Mouse (Mus musculus) gonadal fat pad, adult 2 months (tissue): ENCODE measurements around the gene Rbfox1. TPM values are rescaled to one million over a fixed set of nuclear protein-coding genes. Genes with fewer than 3 reads are reported as not detected.

Source experiments
- DNase-seq: peaks from one replicate; pipeline ENCODE4 v3.0.0-alpha.2; 2012; ENCODE audit warnings: low read depth
- polyA plus RNA-seq: library from polyadenylated mRNA; depleted of rRNA; stranded (reverse); fragments of >200 nt; gene quantifications from 2 replicates; pipeline ENCODE4 v1.2.3, GENCODE M21; 2012

Gene Rbfox1
- polyA plus RNA-seq, 1 experiment = 0.72 TPM

DNA sequence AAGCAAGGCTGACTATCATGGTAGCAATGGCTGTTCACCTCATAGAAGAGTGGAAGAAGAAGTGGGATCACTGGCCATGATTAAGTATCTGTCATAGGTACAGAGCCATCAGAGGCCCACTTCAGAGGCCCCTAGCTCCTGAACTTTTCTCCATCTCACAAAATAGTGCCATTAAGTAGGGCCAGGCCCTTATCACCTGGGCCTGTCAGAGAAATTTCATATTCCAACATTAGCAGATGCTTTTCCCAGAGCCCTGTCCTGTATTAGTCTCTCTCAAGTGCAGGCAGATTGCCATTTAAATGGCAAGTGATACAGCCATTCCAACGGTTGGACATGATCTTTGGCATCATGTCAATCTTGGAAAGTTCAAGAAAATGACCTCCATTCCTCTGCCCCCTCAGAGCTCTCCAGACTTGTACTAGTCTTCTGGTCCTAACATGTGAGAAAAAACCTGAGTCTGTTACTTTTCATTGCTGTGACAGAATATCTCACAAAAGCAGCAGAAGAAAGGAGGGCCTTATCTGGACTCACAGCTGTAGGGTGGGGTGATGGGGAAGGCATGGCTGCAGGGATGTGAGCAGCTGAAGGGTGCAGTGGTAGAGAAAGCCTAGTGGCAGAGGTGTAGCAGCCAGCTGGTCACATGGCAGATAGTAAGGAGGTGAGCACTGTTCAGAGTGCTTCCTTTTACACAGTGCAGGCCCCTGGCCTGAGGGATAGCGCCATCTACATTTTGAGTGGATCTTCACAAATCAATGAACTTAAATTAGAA, 210.6 kb downstream of the Rbfox1 start:
- no peak for DNase-seq

DNA sequence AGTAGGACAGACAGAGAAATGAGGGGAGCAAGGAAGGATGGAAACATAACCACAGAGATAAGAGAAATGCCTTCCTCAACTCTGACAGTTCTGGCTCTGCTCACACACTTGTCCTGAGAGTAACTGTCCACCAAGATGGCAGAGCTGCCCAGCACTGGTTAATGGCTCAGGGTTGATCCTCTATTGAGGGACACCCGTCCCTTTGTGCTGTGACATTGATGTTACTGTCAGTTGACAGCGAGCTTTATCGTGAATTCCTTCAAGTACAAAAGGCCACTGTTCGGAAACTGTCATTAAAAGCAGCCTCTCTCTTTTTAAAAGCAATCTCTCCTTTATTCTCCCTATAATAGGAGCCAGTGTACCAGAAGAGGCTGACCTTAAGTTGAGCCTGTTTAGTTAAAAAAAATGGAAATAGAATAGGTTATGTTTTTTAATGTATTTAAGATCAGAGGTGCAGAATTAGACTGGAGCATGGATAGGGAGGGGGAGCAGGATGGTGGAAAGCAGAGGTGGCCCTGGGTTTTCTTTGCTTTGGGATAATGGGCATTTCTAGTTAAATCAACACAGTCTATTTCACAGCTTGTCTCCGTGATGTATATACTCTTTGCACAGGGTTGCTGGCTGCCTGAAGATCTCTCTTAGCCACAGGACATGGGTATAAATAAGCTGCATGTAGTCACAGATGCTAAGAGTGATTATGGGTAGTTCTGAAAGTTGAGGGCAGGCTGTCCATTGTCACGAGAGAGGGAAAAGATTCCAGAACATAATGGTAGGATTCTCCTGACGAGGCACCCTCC, 212.3 kb downstream of the Rbfox1 start:
- no peak for DNase-seq

DNA sequence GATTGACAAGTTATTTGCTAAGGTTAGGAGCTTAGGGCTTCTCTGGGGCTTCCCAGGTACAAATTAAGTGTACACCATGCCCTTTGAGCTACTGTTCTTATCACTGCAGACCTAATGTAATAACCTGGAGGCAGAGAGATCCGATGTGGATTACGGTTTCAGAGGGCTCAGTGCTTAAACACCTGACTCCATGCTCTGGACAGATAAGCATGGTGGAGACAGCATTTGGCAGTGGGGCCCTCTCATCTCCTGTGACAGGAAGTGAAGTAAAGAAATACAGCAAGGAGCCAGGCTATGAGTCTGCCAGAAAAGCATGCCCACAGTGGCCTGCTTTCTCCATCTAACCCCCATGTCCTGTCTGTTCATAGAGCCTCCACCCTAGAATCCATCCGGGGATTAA, 213.0 kb downstream of the Rbfox1 start:
- DNase-seq = no peak

DNA sequence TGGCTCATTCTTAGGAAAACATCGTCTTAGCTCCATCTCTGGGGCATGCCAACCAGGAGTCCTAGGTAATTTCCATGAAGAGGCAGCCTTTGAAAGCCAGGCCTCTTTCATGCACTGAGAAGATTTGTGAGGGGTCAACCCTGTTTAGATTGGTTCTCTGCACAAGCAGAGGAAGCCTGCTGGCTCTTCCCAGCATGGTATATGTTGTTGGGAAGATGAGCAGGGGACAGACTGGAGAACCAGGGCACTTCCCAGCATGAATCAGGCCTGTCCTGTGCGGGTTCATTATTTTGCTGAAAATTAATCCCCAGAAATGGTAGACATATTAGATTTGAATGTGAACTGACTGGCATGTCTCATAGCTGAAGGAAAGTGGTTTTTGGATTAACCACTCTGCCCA, 214.4 kb downstream of the Rbfox1 start:
- DNase-seq = no peak

DNA sequence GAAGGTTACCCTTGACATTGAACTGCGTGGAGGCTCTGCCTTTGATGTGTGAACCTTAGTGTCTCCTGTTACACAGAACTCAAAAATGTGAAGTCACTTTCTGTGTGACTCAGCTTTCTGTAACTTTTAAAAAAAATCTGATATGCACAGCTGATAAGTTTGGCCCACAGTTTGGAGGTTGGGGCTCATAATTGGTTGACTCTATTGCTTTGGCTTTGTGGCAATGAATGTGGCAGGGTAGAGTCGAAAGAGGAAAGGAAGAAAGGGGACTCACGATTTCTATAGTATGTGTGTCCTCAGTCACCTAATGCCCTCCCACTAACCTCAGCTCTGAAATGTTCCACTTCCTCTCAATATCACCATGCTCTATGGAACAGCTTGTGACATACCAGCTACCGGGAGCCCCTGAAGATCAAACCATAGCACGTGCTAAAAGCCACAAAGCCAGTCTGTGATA, 215.3 kb downstream of the Rbfox1 start:
- no peak for DNase-seq

DNA sequence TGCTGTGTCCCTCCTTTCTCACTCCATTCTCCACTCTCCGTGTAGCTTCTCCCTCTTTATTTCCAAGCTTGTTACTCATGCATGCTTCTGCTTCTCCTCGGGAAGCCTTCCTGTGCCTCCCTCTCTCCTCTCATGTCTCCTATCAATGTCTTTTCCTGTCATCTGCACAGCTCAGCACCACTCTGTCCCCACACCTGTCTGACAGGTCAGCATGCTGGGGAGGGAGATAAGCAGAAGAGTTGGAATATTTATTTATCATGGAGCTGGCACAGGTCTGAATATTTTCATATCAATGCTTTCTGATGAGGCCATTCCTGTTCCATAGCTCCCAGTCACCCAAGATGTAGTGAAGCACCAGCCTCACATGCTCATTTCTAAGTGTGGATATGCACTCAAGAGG, 218.6 kb downstream of the Rbfox1 start:
- no peak for DNase-seq

DNA sequence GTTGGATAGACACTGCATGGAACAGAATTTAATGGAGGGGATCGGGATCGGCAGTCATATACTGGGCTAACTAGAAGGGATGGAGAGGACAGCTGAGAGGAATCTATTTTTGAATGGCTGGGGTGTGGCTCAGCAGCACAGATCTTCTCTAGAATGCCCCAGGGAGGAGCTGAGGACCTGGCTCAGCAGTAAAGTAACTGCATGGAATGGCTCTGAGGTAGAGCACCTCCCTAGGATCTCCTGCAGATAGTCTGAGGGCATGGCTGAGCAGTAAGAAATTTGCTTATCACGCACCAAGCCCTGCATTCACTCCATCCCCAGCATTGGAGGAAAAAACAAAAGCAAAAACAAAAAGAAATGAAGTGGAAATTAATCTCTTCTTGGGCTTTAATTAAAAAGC, 225.0 kb downstream of the Rbfox1 start:
- no peak for DNase-seq

DNA sequence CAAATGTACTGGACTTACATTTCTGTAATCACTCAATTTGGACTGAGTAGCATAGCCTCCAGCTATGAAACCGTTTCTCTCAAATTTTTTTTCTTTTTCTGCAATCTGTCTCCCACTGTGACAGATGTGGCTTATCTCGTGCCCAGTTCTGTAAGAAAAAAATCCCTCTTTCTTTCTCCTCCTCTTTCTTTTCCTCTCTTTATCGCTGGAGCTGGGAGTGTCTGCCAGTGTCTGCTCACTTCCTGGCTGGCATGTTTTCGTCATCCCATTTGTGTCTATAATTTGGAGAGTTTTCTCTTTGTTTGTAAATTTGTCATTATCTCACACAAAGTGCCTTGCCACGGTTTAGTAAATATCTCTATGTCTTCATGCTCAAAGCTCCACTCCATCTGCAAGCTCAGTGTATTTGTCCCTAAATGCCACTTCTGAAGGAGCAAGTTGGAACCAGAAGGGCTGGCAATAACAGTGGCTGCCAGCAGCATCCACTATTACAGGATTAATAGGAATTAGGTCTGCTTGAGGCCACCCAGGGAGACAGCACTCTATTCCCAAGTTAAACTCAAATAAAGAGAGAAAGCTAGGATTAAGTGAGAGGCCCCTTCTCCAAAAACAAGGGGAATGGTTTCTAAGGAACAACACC, 228.8 kb downstream of the Rbfox1 start:
- DNase-seq = no peak

DNA sequence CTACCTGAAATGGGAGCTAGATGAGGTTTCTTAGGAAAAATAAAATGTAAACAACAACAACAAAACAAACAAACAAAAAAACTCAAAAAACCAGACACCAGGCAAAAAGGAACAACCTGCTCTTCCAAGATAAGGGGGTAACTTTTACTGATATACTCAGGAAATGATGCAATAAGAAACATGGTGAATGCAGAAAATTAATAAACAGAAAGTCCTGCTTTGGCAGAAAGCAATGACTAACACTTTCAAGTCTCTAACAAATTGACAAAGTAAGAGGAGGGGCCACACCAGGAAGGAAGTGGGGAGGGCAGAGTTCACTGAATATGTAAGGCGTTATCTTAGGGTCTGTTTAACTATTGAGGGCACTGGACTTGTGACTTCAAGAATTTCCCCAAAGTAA, 234.3 kb downstream of the Rbfox1 start:
- DNase-seq = no peak

DNA sequence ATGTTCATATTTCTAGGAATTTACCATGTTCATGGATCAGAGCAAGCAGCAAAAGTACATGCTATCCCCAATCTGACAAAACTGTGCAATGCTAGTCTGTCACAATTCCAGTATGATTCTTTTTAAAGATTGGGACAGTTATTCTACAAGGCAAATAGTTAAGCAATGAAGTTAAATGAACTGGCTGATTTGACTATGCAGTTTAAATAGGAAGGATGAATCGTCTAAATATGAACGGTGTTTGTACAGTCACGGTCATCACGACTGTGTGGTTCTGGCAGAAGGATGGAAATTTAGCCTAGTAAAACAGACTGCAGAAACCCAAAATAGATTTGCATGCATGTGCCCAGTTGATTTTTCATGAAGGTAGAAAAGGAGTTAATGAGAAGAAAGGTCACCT, 236.1 kb downstream of the Rbfox1 start:
- no peak for DNase-seq

DNA sequence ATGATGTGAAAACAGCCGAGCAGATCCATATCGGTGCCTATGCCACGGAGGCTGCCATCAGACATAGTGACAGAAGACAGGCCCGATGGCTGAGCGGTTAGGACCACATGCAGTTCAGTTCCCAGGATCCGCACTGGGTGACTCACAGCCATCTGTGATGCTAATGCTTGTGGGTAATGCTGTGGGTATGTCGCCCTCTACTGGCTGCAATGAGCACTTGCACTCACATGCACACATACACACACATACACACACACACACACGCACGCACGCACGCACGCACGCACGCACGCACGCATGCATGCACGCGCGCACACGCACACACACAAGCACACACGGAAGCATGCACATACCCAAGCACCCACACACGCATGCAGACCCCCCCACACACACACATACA, 237.7 kb downstream of the Rbfox1 start:
- no peak for DNase-seq

DNA sequence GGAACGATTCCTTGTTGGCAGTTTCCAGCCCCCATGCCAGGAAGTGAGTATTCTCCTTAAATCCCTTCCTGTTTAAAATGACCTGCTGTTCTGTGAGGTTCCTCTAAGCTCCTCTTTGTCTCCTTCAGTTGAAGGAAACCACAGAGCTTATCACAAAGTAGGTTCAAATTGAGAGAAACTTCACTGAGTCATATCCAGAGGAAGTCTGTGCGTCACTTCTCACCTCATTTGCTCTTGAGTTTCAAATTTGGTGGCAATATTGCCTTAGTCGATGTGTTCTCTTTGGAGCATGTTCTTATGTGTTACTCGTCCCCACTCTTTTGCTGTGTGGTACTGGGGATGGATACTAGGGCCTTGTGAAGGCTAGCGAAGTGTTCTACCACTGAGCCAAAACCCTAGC, 243.2 kb downstream of the Rbfox1 start:
- DNase-seq = no peak

DNA sequence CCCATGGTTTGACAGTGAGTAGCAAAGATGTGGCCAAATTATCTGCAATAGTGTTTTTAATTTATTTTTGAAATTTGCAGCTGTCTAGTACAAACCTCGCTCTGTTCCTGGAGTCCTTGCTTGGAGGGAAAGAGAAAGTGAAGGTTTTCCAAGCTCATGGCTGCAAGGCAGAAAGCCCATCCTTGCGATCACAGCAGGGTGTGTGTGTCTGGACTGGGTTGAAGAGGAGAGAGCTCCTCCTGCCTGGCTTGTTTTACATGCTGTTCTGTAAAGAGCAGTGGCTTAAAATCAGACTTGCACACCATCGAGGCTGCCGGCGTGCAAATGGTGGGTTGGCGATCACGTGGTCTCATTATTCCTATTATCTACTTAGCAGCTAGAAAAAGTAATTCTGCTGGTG, 249.9 kb downstream of the Rbfox1 start:
- DNase-seq = no peak

DNA sequence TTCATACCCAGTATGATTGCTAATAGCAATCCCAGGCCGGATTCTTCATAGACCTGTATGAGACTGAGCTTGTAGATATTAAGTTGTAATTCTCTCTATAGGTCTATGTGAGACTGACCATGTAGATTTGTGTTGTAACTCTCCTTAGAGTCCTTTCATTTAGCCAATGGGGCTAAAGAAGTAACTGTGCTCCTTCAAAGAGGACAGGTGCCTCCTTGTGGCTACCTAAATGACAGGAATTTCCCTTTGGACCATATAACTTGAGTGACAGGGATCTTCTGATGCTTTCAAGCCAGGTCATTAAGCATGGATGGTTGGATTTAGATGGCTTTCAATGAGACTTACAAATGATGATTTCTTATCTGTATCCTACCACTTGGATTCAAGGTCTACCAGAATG, 254.3 kb downstream of the Rbfox1 start:
- DNase-seq = no peak

DNA sequence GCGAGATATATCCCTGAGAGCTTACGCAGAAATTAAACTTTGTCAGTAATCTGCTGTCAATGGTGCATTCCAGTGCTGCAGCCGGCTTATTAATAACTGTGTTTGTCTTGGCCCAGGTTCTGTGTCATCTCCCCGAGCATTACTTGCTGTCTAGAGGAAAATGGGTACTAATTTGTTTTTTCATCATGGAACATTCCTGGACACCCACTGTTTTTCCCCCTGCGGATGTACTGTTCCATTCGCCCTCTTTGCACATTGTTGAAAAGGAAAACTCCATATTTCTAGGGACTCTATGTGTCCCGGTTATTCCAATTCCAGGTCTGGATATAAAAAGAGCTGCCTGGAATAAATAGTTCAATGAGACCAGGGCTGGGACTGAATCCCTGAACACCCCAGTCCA, 262.8 kb downstream of the Rbfox1 start:
- no peak for DNase-seq

DNA sequence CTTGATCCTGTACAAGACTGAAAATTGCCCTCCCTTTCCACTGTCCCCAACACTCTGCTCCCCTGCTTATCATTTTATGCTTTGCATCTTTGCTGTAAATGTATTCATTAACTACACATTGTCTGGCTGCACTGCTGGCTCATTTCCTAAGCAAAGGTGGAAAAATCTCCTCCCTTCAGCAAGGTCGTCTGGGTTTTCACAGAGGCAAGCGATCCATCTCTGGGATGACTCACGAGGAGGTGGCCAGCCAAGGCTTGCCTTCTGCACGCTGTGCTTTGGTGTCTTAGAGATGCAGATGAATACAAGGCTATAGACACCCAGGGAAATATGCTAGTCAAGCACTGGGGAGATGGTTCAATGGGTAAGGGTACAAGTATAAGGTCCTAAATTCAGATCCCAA, 264.2 kb downstream of the Rbfox1 start:
- no peak for DNase-seq

DNA sequence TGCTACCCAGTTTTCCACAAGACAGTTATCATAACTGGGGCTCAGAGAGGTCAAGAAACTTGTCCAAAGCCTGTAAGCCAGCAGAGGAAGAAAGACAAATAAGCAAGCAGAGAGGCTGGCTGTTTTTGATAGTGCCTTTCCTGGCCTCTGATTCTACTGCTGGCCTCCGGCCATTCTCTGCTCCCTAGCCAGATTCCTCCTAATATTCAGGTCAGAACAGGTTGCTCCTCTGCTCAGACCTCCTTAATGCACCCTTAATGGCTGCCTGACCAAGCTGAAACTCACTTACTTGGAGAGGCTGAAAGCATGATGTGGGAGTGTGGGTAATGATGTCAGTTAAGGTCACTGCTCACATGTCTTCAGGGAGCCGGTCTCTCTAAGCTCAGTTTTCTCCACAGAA, 270.4 kb downstream of the Rbfox1 start:
- DNase-seq = no peak

DNA sequence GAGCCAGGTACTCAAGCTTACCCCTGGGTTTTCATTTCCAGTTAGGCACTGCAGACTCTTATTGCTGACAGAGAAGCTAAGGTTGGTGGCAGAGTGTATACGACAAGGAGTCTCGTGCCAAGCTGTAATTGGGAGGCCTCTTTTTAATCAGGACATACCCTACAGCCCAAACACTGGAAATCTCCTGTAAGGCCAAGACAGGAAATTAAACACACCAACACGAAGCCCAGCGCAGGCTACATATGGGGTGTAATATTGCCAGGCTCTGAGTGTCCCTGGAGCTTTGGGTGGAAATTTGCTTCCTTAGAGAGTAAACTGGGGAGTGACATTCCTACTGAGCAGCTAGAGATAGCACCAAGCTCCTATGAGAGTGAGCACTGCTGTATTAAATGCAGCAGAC, 279.3 kb downstream of the Rbfox1 start:
- no peak for DNase-seq

DNA sequence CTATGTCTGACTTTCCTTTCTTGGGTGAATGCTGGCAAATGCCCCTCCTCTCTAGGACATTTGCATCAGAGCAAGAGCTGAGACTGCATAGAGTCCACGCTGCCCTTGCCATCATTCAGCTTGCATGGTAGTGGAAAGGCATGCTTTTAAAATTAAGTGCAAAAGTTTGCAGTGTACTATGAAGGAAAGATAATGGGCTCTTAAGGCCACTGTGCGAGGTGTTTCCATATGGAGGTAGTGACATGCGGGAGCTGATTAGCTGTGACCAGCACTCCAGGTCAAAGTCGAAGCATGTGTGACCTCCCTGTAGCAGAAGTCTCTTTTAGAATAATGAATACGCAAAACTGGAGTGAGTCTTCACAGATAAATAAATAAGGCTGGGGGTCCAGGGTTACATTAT, 284.2 kb downstream of the Rbfox1 start:
- DNase-seq = no peak

DNA sequence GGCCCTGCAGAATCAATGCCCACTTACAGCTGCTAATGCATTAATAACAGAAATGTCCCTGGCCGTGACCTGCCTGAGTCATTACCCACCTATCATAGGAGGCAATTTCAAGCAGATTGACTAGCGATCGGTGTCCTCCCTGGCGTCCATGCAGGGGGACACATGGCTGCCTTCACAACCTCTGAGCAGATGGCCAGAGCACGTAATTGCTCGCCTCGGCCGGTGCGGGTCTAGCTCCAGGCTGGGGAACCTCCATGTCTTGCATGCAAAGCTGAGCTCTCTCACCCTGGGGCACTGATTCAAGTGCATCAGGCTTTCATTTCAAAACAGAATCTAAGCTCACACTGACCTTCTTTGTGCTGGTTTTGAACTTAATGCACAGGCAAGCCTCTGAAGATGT, 295.7 kb downstream of the Rbfox1 start:
- no peak for DNase-seq

DNA sequence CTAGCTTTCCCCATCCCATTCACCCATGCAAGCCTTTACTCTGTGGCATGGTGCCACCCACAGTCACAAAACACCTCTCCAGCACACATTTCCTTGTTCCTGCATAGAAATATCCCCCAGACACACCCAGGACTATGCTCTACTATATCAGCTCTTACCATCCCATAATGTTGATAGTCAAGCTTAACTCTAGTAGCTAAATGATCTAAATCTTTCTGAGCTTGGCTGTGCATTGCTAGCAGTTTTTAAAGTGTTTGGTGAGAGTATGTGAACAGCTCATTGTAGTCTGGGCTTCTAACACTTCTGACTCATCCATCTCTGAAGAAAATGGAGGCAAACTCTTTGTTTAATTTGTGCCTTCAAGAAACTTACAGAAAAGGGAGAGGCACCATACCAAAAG, 297.2 kb downstream of the Rbfox1 start:
- DNase-seq = no peak

DNA sequence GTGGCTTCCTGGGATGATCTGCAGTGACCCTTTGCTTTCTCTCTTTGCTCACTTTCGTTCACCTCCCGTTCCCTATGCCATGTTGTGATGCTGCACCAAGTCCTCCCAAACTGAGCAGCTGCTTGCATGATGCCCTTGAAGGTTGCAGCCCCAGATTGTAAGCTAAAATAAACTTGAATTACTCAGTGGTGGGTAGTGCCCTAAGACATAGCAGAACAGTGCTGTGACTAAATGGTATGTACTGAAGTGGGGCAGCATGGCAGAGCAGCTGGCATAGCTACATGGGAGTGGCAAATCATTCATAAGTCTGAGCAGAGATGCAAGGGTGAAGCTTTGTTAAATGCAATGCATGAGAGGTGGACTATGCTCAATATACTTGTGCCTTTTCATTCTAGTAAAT, 307.2 kb downstream of the Rbfox1 start:
- no peak for DNase-seq

DNA sequence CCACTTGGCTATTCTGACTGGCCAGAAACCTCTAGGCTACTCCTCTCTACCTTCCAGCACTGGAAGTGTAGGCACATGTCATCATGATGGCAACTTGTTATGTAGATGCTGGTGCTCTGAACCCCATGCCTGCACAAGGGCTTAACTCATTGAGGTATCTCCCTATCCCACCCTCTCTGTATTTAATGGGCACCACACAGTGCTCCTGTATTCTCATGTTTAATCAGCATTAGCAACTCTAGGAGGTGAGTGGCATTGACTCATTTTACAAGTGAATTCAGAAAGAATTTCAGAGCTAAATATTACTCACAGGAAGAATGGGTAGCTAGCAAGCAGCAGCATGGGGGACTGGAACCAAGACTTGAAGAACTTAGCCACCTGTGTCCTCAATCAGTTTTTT, 321.3 kb downstream of the Rbfox1 start:
- DNase-seq = no peak
